Mouse (Mus musculus): ENCODE measurements around the gene Rps27a. TPM values are rescaled to one million over a fixed set of nuclear protein-coding genes. Genes with fewer than 3 reads are reported as not detected.

Gene Rps27a
- total RNA-seq, 2 experiments from 2014 or later = 398 to 474 TPM

DNA sequence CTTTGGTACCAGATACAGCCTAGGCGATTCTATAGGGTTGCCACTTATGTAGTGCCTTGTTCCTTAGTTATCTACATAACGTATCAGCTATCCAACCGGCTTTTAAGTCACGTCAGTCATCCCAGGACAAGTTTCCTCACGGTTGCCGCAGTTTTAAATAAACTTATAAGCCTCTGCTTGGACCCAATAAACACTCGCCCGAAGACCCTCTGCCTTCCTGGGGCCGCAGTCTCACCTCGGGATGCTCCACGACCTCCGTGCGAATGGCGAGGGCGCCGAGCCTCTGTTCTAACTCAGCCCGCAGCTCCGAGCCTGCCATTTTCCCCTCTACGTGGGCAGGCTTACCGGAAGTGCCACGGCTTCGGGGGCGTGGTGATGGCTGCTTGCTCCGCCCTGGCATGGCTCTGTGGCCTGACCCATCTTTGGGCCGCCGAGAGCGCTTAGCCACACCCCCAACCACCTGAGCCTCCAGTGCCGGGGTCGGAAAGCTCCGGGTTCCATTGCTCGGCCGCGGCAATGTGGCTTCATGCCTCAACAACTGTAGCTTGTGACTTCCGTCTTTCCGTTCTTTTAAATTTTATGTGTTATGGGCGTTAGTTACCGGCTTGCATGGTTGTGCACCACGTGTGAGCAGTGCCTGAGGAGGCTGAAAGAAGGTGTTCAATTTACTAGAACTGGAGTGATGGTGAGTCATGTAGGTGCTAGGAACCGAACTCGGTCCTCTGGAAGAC is 33.1 kb downstream of the Rps27a start, which contains the start of gene Prorsd1:
Prorsd1 (minus strand) TSS at position 352 of the 731 bp plus-strand sequence.
- intact Hi-C loops (cut with DNase I) = no loop called here
- peak; percentile 63 to 65 for DNase-seq (ENCODE audit: low spot score in 2 of 2)

DNA sequence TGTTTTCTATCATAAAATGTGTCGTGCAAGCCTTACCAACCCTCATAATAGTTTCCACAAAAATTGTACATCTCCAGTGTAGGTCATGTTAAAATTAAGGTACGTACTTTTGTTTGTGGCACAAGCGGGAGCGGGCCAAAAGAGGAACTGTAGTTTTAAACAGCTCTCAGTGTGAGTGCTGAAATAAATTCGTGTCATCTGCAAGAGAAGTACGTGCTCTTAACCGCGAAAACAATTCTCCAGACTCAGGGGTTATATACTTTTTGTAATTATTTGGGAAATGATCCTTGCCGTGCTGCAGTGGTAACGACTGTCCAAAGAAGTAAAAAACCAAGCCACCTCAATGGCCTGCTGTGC is 33.6 kb downstream of the Rps27a start:
- no peak for DNase-seq (ENCODE audit: low spot score in 2 of 2)
- intact Hi-C loops (cut with DNase I) = no loop called here

DNA sequence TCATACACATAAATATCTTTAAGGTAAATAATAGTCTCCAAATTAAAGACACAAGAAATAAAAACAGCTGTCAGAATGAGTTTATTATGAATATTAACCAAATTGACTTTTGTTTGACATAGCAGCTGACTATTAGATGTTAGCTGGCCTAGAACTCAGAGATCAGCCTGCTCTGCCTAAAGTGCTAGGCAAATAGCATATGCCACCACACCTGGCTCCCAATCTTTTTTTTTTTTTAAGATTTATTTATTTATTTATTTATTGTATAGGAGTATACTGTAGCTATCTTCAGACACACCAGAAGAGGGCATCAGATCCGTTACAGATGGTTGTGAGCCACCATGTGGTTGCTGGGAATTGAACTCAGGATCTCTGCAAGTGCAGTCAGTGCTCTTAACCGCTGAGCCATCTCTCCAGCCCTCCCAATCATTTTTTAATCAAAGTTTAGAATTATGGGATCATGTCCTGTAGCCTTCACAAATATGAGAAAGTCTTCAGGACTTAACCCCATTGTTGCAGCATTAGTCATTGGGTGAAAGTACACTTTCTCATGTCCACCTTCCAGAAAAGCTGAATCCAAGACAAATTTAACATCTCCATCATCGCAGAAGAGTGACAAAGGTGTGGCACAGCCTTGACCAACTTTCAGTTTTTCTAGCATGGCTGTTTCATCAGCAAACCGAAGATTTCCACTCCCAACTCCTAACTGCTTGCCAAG is 34.9 kb downstream of the Rps27a start:
- intact Hi-C loops (cut with DNase I) = no loop called here
- DNase-seq (ENCODE audit: low spot score in 2 of 2) = no peak

DNA sequence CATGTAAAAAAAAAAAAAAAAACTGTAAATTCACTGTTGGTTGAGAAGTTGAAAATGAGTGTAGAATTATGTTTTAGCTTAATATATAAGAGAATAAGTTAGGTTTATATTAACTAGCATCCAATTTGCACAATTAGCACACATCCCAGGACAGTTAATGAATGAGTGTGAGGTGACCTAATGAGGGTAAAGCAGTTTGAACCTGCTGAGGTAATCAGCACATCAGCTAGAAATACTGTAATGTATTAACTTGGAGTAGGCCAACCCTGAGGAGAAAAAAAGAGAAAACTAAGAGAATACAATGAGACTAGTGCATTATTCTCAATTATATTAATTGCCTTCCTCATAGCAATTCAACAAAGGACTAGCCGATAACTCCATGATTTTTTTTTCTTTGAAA is 38.5 kb downstream of the Rps27a start:
- intact Hi-C loops (cut with DNase I) = no loop called here
- DNase-seq (ENCODE audit: low spot score in 2 of 2) = no peak

DNA sequence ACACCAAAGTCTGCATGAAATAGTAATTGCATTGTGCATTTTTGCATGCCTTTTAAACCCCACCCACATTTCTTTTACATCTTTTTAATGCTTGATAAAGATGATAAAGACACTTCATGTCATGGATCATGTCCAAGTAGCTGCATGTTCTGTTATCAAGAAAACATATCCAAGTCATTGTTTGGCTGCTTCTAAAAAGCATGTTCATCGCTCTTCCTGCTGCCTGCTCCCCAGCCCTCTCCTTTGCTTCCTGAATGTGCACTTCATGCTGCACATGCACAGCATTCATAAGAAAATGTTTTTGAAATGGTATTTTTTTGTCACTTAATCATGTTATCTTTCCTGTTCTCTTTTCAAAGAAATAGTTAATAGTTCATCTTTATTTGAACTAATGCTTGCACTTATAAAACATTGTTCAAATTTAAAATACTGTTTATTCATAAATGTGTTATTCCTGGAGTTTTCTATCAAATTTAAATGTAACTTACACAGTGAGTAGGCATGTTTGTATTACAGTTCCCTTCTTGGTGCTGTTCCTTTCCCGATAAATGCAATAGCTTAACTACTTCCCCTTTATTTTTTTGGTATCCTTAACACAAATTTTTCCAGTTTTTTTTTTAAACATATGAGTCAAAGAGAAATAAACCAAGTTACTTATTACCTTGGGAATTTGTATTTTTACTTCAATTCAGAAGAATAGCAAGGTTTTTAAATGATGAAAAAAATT is 42.8 kb downstream of the Rps27a start:
- no peak for DNase-seq (ENCODE audit: low spot score in 2 of 2)
- intact Hi-C loops (cut with DNase I) = no loop called here

DNA sequence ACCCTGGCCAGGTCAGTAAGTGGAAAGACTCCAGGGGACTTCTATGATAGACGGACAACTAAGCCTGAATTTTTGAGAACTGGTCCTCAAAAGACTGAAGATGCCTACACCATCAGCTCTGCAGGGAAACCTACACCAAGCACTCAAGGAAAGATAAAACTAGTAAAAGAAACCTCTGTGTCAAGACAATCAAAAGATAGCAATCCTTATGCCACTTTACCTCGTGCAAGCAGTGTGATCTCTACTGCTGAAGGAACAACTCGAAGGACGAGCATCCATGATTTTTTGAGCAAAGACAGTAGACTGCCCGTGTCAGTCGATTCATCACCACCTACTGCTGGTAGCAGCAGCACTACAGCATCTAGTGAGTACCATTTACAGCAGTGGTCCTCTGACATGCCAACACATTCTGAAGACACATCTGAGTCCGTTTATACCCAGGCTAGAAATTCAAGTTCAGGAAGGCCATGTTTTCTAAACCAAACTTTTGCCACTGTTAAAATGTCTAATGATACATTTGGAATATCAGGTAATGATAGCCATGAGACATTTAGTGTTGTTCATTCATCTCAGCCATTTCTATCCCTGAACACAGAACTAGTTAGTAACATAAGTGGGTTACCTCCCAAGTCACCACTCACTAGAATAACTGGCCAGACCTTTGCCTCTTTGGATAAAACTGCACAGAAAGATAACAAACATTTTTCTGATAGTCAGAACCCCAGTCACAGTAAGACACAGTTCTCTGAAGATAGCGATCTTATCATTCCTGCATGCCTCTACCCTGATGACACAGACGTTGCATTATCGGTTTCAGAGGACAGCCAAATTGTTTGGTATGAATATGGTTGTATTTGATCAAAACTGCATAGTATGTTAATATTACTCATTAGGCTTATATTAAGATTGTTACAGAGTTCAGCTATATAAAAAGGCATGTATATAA is 43.7 kb downstream of the Rps27a start:
- no peak for DNase-seq (ENCODE audit: low spot score in 2 of 2)
- intact Hi-C loops (cut with DNase I) = no loop called here

DNA sequence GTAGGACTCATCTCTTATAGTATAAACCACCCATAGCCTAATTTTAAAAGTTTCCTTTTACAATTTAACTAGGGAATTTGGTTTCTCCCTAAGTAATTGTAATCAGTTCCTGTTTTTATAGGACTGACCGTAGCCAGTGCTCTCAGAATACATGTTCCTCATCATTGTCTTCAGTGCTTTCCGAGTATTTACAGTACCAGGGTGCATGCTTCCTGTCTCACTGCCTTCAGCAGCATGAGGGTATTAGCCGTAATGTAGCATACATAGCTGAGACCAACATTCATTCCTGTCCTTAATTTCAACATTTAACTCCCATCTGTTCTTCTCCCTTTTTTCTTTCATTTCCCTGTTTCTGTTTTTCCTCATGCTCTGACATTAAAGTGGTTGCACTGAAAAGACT is 50.9 kb downstream of the Rps27a start:
- intact Hi-C loops (cut with DNase I) = no loop called here

More for the DNA sequence above, 50.9 kb downstream of the Rps27a start:
- DNase-seq (ENCODE audit: low spot score in 2 of 2) = no peak

Other genes starting within 250 kb of the Rps27a start
- 10 to 100 TPM; 54.0 to 69.9 TPM for gene Ccdc88a, start 174.5 kb downstream of the Rps27a start, total RNA-seq (2021)
- 1 to 10 TPM; 3.7 to 4.7 TPM for gene Prorsd1, start 33.1 kb downstream of the Rps27a start, total RNA-seq (2021)
- gene Mtif2, start 21.7 kb downstream of the Rps27a start, total RNA-seq (2021) = 10 to 100 TPM; 32.8 to 37.4 TPM
- gene Clhc1, start 159 bp downstream of the Rps27a start, total RNA-seq (2021) = under 1 TPM; 0.15 to 0.95 TPM
- gene Rtn4, start 144.8 kb upstream of the Rps27a start, total RNA-seq (2021) = 100 to 1,000 TPM; 669 to 679 TPM